Comparison of ENCODE assay signal across 7 mouse cellular contexts in genomic region chr10:5823291-5823739, GRCm38 (mm10). TPM values are rescaled to one million over a fixed set of nuclear protein-coding genes. Genes with fewer than 3 reads are reported as not detected.
DNase-seq lines count a peak whose midpoint lies in the region; ATAC-seq and TF ChIP-seq lines count a peak whose summit lies in the region.

No protein-coding gene starts in this region.

- no peak; the same call in 1 of the 2 replicates for ATAC-seq in forebrain, embryonic 12.5 days (ENCODE audit: low FRiP score)
- ATAC-seq in limb, embryonic 11.5 days (ENCODE audit: insufficient number of reproducible peaks, low FRiP score, low TSS enrichment, low read depth) = peak; percentile 28; the same call in 1 of the 2 replicates

- H3K27ac ChIP-seq in liver, adult 2 months (replicated peaks; ENCODE audit: insufficient read depth, low read depth, low read length) = peak overlapping the region; percentile 44
- H3K27ac ChIP-seq in bone marrow, adult 2 months (ENCODE audit: control insufficient read depth, insufficient read depth, low read depth, low read length, poor library complexity) = peak overlapping the region; percentile 78
- peak overlapping the region; percentile 85 for H3K27ac ChIP-seq in forebrain, embryonic 12.5 days
- peak overlapping the region; percentile 84 for H3K27ac ChIP-seq in limb, embryonic 11.5 days (replicated peaks; ENCODE audit: low read depth, low read length)

- WGBS in liver, adult 2 months = under 1% methylated on average over 37 of the region's 37 CpGs
- 1% methylated on average over 37 of the region's 37 CpGs for WGBS in bone marrow, adult 2 months
- WGBS in forebrain, embryonic 12.5 days = under 1% methylated on average over 37 of the region's 37 CpGs
- WGBS in limb, embryonic 11.5 days = under 1% methylated on average over 31 of the region's 37 CpGs

- TF ChIP-seq POLR2A in liver, adult 2 months (IDR thresholded peaks at IDR 0.05; ENCODE audit: extremely low read depth, insufficient read depth, low read length) = no peak
- no peak for TF ChIP-seq POLR2A in bone marrow, adult 2 months (IDR thresholded peaks at IDR 0.05; ENCODE audit: borderline replicate concordance, control insufficient read depth, low read depth, low read length)

- no peak for TF ChIP-seq CTCF in liver, adult 2 months (IDR thresholded peaks at IDR 0.05; ENCODE audit: low read depth, low read length)
- TF ChIP-seq CTCF in bone marrow, adult 2 months (IDR thresholded peaks at IDR 0.05; ENCODE audit: control insufficient read depth, insufficient read depth, low read length) = no peak

- peak overlapping the region; percentile 98 for H3K4me3 ChIP-seq in liver, adult 2 months (ENCODE audit: insufficient read depth, low read depth, low read length)
- H3K4me3 ChIP-seq in bone marrow, adult 2 months (replicated peaks; ENCODE audit: control insufficient read depth, low read depth, low read length) = peak overlapping the region; percentile 73
- peak overlapping the region; percentile 89 for H3K4me3 ChIP-seq in forebrain, embryonic 12.5 days (replicated peaks)
- H3K4me3 ChIP-seq in limb, embryonic 11.5 days (ENCODE audit: low read depth, low read length) = peak overlapping the region; percentile 84

- no peaks in the 10 kb centered on the region for H3K9me3 ChIP-seq in forebrain, embryonic 12.5 days
- no peaks in the 10 kb centered on the region for H3K9me3 ChIP-seq in limb, embryonic 11.5 days (ENCODE audit: control insufficient read depth, low read length)

- no peaks in the 10 kb centered on the region for H3K27me3 ChIP-seq in liver, adult 2 months (ENCODE audit: control insufficient read depth, insufficient read depth, low read length)
- H3K27me3 ChIP-seq in forebrain, embryonic 12.5 days = no peaks in the 10 kb centered on the region
- no peaks in the 10 kb centered on the region for H3K27me3 ChIP-seq in limb, embryonic 11.5 days (ENCODE audit: control insufficient read depth, insufficient read depth, low read length)

- peak overlapping the region; percentile 63 for H3K4me2 ChIP-seq in forebrain, embryonic 12.5 days
- H3K4me2 ChIP-seq in limb, embryonic 11.5 days (ENCODE audit: low read depth, severe bottlenecking) = peak overlapping the region; percentile 49

- peaks cover 12% of the 10 kb centered on the region; the same call in 1 of the 2 replicates for H3K36me3 ChIP-seq in liver, adult 2 months (ENCODE audit: control insufficient read depth, insufficient read depth, low read length)
- H3K36me3 ChIP-seq in forebrain, embryonic 12.5 days (replicated peaks) = peaks cover 15% of the 10 kb centered on the region
- no peaks in the 10 kb centered on the region; the same call in 1 of the 2 replicates for H3K36me3 ChIP-seq in limb, embryonic 11.5 days (ENCODE audit: control insufficient read depth, insufficient read depth, low read length)

- peak; percentile 20 for DNase-seq in liver, adult 2 months (ENCODE audit: extremely low read depth, low read depth, low spot score)
- no peak for DNase-seq in liver
- no peak for DNase-seq in limb, embryonic 11.5 days (ENCODE audit: low spot score)
- DNase-seq in skeletal muscle tissue, adult 2 months (ENCODE audit: low read depth, low spot score) = peak; percentile 12
- no peak for DNase-seq in embryo, embryonic 11 days

- peaks cover 4% of the 10 kb centered on the region; the same call in 1 of the 2 replicates for H3K79me2 ChIP-seq in liver, adult 2 months (ENCODE audit: control insufficient read depth, insufficient read depth, low read length)

- H3K4me1 ChIP-seq in liver, adult 2 months (ENCODE audit: control insufficient read depth, insufficient read depth, low read length) = 0 out of 2 replicates have a peak, but pooled peaks cover 6% of the 10 kb centered on the region
- peaks cover 5% of the 10 kb centered on the region; the same call in 1 of the 2 replicates for H3K4me1 ChIP-seq in bone marrow, adult 2 months (ENCODE audit: control insufficient read depth, insufficient read depth, low read length)
- peaks cover 20% of the 10 kb centered on the region for H3K4me1 ChIP-seq in forebrain, embryonic 12.5 days
- H3K4me1 ChIP-seq in limb, embryonic 11.5 days (ENCODE audit: control insufficient read depth, insufficient read depth, low read length) = peaks cover 2% of the 10 kb centered on the region; the same call in 1 of the 2 replicates

- H3K9ac ChIP-seq in liver, adult 2 months (ENCODE audit: low read depth, low read length) = peak overlapping the region; percentile 96
- peak overlapping the region; percentile 90 for H3K9ac ChIP-seq in forebrain, embryonic 12.5 days
- H3K9ac ChIP-seq in limb, embryonic 11.5 days (ENCODE audit: low read length) = peak overlapping the region; percentile 90

RNA-seq across cellular contexts. Expression of gene Mtrf1l, which starts 0.4 kb away (rescaled TPM):
- total RNA-seq in liver, adult 2 months (2014; rRNA removed) = 5.0 and 7.2 TPM in 2 replicates
- 0.78 and 0.98 TPM in 2 replicates for polyA plus RNA-seq in liver, adult 2 months (2012; rRNA removed)
- 12.1 and 27.6 TPM in 2 replicates for polyA plus RNA-seq in bone marrow, adult 2 months (2011; ENCODE audit: insufficient read depth, insufficient read length, low replicate concordance, missing spikeins)
- polyA plus RNA-seq in forebrain, embryonic 12.5 days (2016; fragmentation: Nextera tagmentation; extraction: Ambion mirVana) = 11.5 and 13.0 TPM in 2 replicates
- polyA plus RNA-seq in limb, embryonic 11.5 days (2014; fragmentation: Nextera tagmentation; extraction: Ambion mirVana) = 13.3 and 16.4 TPM in 2 replicates

RNA-seq across cellular contexts. Expression of gene Fbxo5, which starts 17.9 kb away (rescaled TPM):
- total RNA-seq in liver, adult 2 months (2014; rRNA removed) = 0.67 and 0.83 TPM in 2 replicates
- polyA plus RNA-seq in liver, adult 2 months (2012; rRNA removed) = 0.20 and 0.39 TPM in 2 replicates
- 48.1 and 54.1 TPM in 2 replicates for polyA plus RNA-seq in bone marrow, adult 2 months (2011; ENCODE audit: insufficient read depth, insufficient read length, low replicate concordance, missing spikeins)
- 82.4 and 93.9 TPM in 2 replicates for polyA plus RNA-seq in forebrain, embryonic 12.5 days (2016; fragmentation: Nextera tagmentation; extraction: Ambion mirVana)
- 100 and 107 TPM in 2 replicates for polyA plus RNA-seq in limb, embryonic 11.5 days (2014; fragmentation: Nextera tagmentation; extraction: Ambion mirVana)

Comparison
In these comparisons a context has a peak if more than half of its experiments do, and no peak if none do; other contexts are left out.
1. DNase-seq: peak in liver, adult 2 months (single experiment) and skeletal muscle tissue, adult 2 months (single experiment); none in liver (single experiment), limb, embryonic 11.5 days (single experiment) and embryo, embryonic 11 days (single experiment).
2. RNA of gene Fbxo5, which starts 17.9 kb away (polyA plus RNA-seq): 100 to 107 TPM in limb, embryonic 11.5 days, 82.4 to 93.9 TPM in forebrain, embryonic 12.5 days and 48.1 to 54.1 TPM in bone marrow, adult 2 months; 0.20 to 0.39 TPM in liver, adult 2 months; every median in the first group is over 10 times any median in the second.
3. Peak in every context shown above with its lines, with median percentiles within 50 percentile points of each other: H3K27ac ChIP-seq, H3K4me3 ChIP-seq and H3K9ac ChIP-seq.